Mouse (Mus musculus): ENCODE results near the gene Chn1. TPM values are rescaled to one million over a fixed set of nuclear protein-coding genes. Genes with fewer than 3 reads are reported as not detected.

The Chn1 gene
- polyA plus RNA-seq, 1 experiment from 2014 or later, result 17.7 TPM

DNA sequence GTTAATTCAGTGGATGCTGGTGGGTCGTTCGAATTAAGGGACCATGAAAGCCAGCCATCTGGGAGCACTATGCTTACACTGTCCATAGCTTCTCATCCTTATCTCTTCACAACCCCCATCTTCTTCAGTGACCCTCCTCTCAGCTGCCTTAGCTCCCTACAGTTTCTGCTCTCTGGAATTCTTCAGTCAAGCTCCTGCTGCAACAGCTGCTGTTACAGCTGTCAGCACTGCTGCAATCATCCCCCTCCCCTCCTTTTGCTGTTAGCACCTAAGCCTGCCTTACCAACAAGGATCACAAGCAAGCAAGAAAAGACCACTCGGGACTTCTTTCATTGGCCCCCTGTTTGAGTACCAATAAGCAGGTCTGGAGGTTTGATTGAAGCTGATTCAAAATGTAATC lies 50.2 kb downstream of the Chn1 start:
- peak overlapping the region; percentile 16; the same call in 1 of the 2 replicates for H3K27ac ChIP-seq
- 10% methylated on average over 3 of the region's 3 CpGs for WGBS
- peak; percentile 81 for DNase-seq (ENCODE audit: low spot score)
- H3K4me1 ChIP-seq, result peaks cover 31% of the 10 kb centered on the region
- H3K4me3 ChIP-seq, result no peak overlapping the region
- H3K27me3 ChIP-seq (ENCODE audit: insufficient read depth, poor library complexity, severe bottlenecking), result no peaks in the 10 kb centered on the region
- no peaks in the 10 kb centered on the region for H3K36me3 ChIP-seq
- H3K9me3 ChIP-seq, result no peaks in the 10 kb centered on the region

DNA sequence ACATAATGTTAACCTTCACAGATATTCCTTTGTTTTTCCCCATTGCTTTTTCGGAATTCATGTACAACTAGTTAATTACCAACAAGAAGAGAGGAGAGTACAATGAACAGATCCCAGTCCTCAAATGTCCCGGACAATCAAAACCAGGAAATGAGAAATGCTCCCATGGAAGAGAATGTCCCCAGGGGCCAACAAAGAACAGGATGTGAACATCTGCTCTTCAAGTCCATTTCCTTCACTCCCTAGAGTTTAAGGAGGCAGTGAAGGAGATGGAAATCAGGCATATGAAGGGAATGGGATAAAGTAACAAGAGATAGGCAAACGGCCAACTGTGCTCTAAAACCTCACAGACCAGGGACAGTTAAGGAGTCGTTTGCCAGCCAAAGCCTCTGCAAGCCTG lies 53.3 kb downstream of the Chn1 start:
- Histone ChIP-seq H3K27me3 (ENCODE audit: insufficient read depth, poor library complexity, severe bottlenecking) (no peaks in the 10 kb centered on the region), H3K9me3 (no peaks in the 10 kb centered on the region), H3K4me3 (no peak overlapping the region), H3K4me1 (peaks cover 29% of the 10 kb centered on the region), H3K36me3 (no peaks in the 10 kb centered on the region), H3K27ac (no peak overlapping the region)
- no peak for DNase-seq (ENCODE audit: low spot score)
- 30% methylated on average over 4 of the region's 4 CpGs for WGBS

DNA sequence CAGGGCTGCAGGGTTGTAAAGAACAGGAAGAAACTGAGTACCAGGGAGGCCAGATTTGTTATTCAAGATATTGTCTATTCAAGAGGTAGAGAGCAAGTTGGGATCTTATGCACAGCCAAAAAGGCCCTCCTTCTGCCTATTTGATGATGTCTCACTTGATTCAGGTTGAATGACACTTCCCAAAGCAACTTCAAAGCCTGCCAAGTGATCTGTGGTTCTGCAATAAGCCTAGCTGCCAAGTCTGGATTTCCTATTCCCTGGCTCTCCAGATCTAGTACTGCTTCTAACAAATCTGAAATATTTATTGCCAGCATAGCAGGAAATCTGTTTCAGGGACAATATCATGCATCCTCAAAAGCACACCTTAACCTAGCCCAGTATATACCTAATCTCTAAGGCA lies 62.7 kb downstream of the Chn1 start:
- no peaks in the 10 kb centered on the region for H3K36me3 ChIP-seq
- H3K27me3 ChIP-seq (ENCODE audit: insufficient read depth, poor library complexity, severe bottlenecking), result no peaks in the 10 kb centered on the region
- no peak overlapping the region for H3K4me3 ChIP-seq
- DNase-seq (ENCODE audit: low spot score), result no peak
- H3K27ac ChIP-seq, result no peak overlapping the region
- H3K4me1 ChIP-seq, result no peaks in the 10 kb centered on the region
- H3K9me3 ChIP-seq, result no peaks in the 10 kb centered on the region

DNA sequence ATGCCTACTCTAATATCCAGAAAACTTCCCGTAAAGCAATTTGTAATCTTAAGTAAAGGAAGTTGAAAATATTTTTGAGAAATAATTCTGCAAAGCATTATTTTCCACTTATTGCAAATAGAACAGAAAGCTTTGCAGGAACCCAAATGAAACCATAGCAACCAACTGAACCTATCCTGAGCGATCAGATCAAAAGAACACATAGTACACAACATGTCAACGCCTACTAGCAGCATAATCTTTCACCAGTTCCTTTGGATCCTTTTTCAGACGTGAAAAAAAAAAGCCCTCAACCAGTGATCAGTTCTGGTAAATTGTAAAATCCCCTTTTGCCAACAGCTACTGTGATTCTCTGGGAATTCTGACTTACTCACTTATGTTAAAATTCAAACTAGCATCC lies 82.1 kb downstream of the Chn1 start:
- Histone ChIP-seq H3K36me3 (no peaks in the 10 kb centered on the region), H3K9me3 (no peaks in the 10 kb centered on the region), H3K4me1 (no peaks in the 10 kb centered on the region), H3K4me3 (no peak overlapping the region), H3K27me3 (ENCODE audit: insufficient read depth, poor library complexity, severe bottlenecking) (no peaks in the 10 kb centered on the region), H3K27ac (no peak overlapping the region)
- no peak for DNase-seq (ENCODE audit: low spot score)
- 63% methylated on average over 4 of the region's 4 CpGs for WGBS

DNA sequence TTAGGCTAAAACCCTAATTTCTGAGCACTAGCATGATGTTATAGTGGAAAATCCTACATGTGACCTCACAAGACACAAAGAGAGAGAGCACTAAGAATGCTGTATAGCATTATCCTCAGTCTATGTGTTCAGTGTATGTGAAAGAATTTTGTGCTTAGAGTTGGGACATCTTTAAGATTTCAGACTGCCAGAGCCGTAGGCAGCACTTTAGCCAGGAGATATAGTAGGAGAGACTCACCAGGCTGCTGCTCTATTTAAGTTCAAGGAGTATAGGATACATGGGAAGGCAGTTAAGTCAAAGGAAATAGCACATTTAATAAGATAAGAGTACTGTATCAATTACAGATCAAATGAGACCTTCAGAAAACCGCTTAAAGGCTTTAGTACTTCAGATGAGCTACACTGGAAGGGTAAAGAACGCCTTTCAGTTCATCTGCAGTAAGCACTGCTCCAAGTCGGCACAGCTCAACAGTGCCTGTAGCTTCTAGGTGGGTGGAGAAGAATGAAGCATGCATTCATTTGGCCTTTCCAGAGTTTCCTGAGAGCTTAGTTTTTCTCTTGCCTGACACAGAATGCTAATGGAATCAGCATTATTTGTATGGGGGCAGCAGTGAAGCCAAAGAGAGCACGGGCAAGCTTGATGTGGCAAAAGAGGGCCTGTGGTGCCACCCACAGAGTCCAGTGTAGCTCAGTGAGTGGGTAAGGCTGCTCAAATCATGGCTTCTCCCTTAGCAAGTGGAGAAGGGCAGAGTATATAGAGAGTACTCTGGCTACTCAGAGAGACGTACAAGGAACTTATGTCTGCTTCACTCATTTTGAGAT lies 84.2 kb downstream of the Chn1 start:
- Histone ChIP-seq H3K27me3 (ENCODE audit: insufficient read depth, poor library complexity, severe bottlenecking) (no peaks in the 10 kb centered on the region), H3K4me1 (no peaks in the 10 kb centered on the region), H3K36me3 (no peaks in the 10 kb centered on the region), H3K4me3 (no peak overlapping the region), H3K9me3 (no peaks in the 10 kb centered on the region; the same call in 1 of the 2 replicates), H3K27ac (no peak overlapping the region)
- no peak for DNase-seq (ENCODE audit: low spot score)
- WGBS, result 75% methylated on average over 6 of the region's 6 CpGs

DNA sequence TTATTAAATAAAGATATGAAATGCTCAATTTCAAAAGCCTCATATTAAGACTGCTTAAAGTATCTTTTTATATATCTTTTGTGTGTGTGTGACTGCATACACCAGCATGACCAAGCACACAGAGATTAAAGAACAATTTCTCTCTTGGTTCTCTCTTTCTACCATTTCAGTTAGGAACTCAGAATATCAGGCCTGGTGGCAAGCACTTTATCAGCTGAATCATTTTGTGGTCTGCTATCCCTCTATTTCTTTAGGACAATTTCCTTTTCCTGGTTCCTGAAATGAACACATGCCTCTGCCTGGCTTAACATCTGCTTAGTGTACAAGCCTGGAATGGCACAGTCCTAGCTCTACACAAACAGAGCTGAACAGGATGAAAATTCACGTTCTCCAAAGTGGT lies 92.6 kb downstream of the Chn1 start:
- Histone ChIP-seq H3K36me3 (no peaks in the 10 kb centered on the region), H3K4me3 (no peak overlapping the region), H3K27me3 (ENCODE audit: insufficient read depth, poor library complexity, severe bottlenecking) (no peaks in the 10 kb centered on the region), H3K9me3 (no peaks in the 10 kb centered on the region; the same call in 1 of the 2 replicates), H3K27ac (no peak overlapping the region), H3K4me1 (no peaks in the 10 kb centered on the region)
- no peak for DNase-seq (ENCODE audit: low spot score)
- WGBS, result 23% methylated on average over 1 of the region's 1 CpGs

DNA sequence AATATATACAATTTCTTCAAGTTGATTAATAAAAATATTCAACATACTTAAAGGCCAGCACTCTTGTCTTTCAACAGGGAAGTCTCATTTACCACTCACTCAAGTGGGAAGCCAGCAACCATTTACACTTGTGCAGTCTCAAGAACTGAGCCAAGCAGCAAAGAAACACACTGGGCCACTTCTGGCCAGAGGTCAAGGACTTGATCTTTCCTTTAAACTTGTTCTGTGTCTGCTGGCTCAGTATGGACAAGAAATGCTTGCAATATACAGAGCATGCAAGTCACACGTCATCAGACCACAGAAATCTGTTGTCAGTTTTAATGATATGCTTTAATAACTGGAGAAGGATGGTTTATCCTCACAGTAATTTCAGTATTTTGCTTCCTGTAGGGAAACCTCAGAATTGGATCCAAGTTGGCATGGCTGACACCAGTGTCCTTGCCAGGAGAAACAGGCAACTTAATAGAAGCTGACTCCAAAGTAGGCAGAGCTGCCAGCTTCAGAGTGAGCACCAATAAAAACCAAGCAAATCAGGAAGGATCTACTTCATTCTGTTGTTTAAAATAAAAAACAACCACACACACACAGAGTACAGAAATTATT lies 94.6 kb downstream of the Chn1 start:
- Histone ChIP-seq H3K27ac (no peak overlapping the region), H3K9me3 (no peaks in the 10 kb centered on the region), H3K4me1 (no peaks in the 10 kb centered on the region), H3K27me3 (ENCODE audit: insufficient read depth, poor library complexity, severe bottlenecking) (no peaks in the 10 kb centered on the region), H3K36me3 (no peaks in the 10 kb centered on the region), H3K4me3 (no peak overlapping the region)
- WGBS, result 77% methylated on average over 1 of the region's 1 CpGs
- DNase-seq (ENCODE audit: low spot score), result no peak

DNA sequence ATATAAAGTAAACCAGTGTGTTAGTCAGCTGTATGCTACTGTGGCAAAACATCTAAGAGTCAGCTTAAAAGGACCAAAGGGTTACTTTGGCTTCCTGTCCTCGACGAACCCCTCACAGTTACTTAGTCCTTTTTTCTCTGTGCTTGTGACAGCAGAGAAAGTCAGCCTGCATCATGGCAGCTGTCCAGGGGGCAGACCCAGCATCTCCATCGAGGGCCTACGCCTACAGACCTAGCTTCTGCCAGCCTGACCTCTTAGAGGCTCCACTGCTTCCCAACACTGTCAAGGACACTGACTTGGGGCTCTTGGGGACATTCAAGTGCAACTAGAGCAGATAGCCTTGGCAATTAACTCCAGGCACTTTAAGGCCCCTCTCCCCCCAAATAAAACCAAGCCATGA lies 106.5 kb downstream of the Chn1 start:
- H3K27me3 ChIP-seq (ENCODE audit: insufficient read depth, poor library complexity, severe bottlenecking), result no peaks in the 10 kb centered on the region
- H3K27ac ChIP-seq, result peak overlapping the region; percentile 74
- no peaks in the 10 kb centered on the region for H3K36me3 ChIP-seq
- H3K4me1 ChIP-seq, result peaks cover 10% of the 10 kb centered on the region
- no peak overlapping the region for H3K4me3 ChIP-seq
- no peaks in the 10 kb centered on the region for H3K9me3 ChIP-seq
- WGBS, result 52% methylated on average over 4 of the region's 4 CpGs
- DNase-seq (ENCODE audit: low spot score), result no peak

DNA sequence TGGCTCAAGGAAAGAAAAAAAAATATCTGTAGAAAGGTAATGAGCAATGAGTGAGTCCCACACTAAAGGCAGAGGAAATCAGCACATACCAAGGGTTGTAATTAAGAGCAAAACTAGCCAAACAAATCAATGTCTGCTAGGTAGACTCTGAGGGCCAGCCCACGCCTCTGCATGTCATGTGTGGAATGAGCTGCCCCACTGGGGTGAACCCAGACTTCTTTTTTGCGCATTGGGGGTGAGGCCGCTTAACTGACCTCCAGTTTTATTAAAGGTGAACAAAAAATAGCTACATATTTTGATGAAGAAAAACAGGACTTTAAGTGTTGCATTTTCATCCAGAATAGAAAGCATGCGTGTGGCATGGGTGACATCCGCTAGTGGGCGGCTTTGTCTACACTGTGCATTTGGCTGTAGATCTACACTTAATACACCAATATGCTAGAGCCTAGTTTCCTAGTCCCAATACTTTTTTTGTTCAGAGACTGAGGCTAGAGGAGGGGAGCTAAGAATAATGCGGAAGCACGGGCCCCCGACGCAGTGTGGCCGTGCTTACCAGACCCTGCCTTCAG lies 114.5 kb downstream of the Chn1 start:
- no peak for DNase-seq (ENCODE audit: low spot score)
- Histone ChIP-seq H3K4me3 (peak overlapping the region; percentile 36), H3K9me3 (no peaks in the 10 kb centered on the region), H3K4me1 (peaks cover 22% of the 10 kb centered on the region), H3K27me3 (ENCODE audit: insufficient read depth, poor library complexity, severe bottlenecking) (no peaks in the 10 kb centered on the region), H3K27ac (peak overlapping the region; percentile 56; the same call in 1 of the 2 replicates), H3K36me3 (no peaks in the 10 kb centered on the region)
- 90% methylated on average over 11 of the region's 11 CpGs for WGBS

DNA sequence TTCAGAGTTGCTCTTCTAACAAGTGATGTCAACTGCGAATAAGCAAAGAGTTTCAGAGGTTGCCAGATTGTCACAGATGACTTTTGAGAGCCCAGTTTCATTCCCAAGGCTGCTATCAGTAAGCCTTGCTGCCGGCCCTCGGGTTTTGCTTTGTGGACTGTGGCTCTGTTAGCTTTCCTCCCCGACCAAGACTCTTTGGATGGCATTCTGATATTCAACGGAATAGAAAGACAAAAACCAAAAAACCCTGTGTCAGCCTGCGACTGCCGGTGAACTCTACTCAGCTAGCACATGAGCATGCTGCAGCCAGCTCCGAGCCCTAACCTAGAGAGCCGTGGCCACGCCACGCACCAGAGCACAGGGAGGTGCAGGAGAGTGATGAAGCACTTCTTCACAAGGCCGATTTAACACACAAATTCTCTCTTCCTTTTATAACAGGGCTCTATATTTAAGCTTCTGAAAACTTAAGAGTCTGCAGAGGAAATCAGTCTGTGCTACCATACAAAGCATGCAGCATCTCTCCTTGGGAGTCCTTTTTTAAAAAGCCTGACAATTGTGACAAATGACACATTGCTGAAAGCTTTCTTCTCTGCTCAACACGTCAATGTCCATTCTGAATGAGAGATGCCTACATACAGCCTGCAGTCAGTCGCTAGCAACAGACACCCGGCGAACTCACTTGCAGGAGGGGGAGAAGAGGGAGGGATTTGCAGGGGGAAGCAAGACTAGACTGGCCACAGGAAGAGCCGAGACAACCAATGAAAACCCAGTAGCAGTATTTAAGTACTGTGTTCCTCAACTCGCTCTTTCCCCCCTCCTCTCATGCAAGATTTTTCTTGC lies 115.2 kb downstream of the Chn1 start:
- WGBS, result 47% methylated on average over 18 of the region's 18 CpGs
- H3K27me3 ChIP-seq (ENCODE audit: insufficient read depth, poor library complexity, severe bottlenecking), result no peaks in the 10 kb centered on the region
- peak; percentile 80 for DNase-seq (ENCODE audit: low spot score)
- H3K27ac ChIP-seq, result peak overlapping the region; percentile 56; the same call in 1 of the 2 replicates
- H3K9me3 ChIP-seq, result no peaks in the 10 kb centered on the region
- no peaks in the 10 kb centered on the region for H3K36me3 ChIP-seq
- H3K4me1 ChIP-seq, result peaks cover 22% of the 10 kb centered on the region
- H3K4me3 ChIP-seq, result peak overlapping the region; percentile 36

DNA sequence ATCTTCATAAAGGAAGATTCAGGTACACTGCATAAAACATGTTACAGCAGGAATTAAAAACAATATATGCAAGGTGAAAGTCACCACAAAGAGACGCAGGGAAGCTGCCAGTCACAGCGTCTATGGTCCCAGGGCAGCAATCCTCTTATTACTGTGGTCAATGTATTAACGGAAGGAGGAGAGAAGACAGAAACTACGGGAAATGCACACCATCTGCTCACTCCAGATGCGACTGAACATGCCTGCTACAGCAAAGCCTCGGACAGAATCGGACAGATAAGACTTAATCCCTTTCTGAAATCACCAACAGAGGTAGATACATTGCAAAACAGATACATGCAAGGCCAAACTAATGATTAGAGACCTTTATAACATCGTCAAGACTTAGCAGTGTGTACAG lies 116.1 kb downstream of the Chn1 start:
- no peak overlapping the region for H3K4me3 ChIP-seq

DNA sequence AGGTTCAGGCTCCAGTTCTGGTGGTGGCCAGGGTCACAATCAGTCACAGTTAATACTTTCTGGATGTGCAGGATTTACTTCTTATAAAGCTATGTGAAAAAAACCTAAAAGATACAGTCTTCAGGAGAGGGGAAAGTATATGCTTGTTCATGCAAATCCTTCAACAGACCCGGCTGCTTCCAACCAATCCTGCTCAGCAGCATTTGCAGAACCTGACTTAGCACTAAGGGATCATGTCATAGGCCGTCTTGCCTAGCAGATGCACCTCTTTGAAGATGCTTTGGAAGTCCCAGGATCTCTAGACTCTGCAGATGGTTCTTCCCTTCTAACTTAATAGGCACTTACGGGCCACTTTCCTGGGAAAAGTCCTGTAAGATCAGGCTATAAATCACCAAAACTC lies 117.2 kb downstream of the Chn1 start:
- H3K36me3 ChIP-seq, result no peaks in the 10 kb centered on the region
- WGBS, result 91% methylated on average over 3 of the region's 3 CpGs
- no peak overlapping the region for H3K4me3 ChIP-seq
- no peak for DNase-seq (ENCODE audit: low spot score)
- H3K27ac ChIP-seq, result no peak overlapping the region
- H3K9me3 ChIP-seq, result no peaks in the 10 kb centered on the region
- H3K27me3 ChIP-seq (ENCODE audit: insufficient read depth, poor library complexity, severe bottlenecking), result no peaks in the 10 kb centered on the region
- H3K4me1 ChIP-seq, result peaks cover 28% of the 10 kb centered on the region

More for the DNA sequence above, 116.1 kb downstream of the Chn1 start:
- Histone ChIP-seq H3K9me3 (no peaks in the 10 kb centered on the region), H3K4me1 (peaks cover 28% of the 10 kb centered on the region), H3K27me3 (ENCODE audit: insufficient read depth, poor library complexity, severe bottlenecking) (no peaks in the 10 kb centered on the region), H3K36me3 (no peaks in the 10 kb centered on the region), H3K27ac (no peak overlapping the region)
- 81% methylated on average over 8 of the region's 8 CpGs for WGBS
- no peak for DNase-seq (ENCODE audit: low spot score)

DNA sequence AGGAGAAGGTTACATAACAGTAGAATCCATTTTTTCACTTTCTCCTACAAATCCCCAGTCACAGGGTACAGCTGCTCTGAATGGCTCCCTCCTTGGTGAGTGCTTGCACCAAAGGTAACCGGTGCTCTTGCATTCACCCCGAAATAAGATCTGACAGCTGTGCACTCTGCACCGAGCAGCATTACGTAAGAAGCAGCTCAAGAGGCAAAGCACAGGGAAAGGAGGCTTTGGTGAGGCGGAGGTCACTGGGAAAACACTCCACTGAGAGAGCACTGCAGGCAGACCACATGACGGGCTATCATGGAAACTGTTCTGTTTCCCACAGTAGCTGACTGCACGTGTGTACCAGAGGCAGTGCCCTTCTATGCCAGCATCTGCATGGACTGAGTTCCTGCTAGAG lies 118.0 kb downstream of the Chn1 start:
- Histone ChIP-seq H3K4me3 (no peak overlapping the region), H3K9me3 (no peaks in the 10 kb centered on the region), H3K36me3 (no peaks in the 10 kb centered on the region), H3K4me1 (peaks cover 28% of the 10 kb centered on the region), H3K27ac (no peak overlapping the region), H3K27me3 (ENCODE audit: insufficient read depth, poor library complexity, severe bottlenecking) (no peaks in the 10 kb centered on the region)
- WGBS, result 56% methylated on average over 7 of the region's 7 CpGs
- no peak for DNase-seq (ENCODE audit: low spot score)

All from heart, embryonic 10.5 days (tissue).